Mouse (Mus musculus): ENCODE results near the gene Tekt4.

The Tekt4 gene

DNA sequence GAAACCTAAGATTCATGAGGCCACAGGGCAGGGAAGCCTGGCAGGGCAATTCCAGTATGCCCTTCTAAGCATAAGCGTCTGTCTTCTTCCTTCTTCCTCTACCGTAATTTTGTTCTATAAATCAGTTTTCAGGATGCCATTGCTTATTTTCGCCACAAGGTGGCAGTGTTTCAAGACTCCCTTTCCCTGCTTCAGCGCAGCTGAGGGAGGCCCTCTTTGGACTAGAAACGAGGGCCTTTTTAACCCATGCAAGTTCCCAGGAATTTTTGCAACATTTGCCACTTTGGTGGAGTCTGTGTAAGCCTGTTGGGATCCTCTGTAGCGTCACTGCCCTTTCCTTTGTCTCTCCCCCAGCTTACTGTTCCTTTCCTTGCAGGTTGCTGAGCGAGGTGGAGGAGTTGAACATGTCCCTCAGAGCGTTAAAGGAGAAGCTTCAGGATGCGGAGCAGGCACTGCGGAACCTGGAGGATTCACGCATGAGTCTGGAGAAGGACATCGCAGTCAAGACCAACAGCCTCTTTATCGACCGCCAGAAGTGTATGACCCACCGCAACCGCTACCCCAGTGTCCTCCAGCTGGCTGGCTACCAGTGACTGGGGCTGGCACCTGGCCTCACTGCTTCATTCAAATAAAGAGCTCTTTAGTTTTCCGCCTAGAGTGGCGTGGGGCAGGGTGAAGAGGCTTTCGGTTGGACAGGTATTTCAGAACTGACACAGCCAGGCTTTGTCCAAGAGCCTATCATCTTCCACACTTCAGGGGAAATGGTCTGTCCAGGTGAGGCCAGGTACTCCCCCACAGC is 21.7 kb downstream of the Tekt4 start:
- DNase-seq (ENCODE audit: low spot score in 2 of 2), result peak in 1 of 2 experiments; percentile 67

DNA sequence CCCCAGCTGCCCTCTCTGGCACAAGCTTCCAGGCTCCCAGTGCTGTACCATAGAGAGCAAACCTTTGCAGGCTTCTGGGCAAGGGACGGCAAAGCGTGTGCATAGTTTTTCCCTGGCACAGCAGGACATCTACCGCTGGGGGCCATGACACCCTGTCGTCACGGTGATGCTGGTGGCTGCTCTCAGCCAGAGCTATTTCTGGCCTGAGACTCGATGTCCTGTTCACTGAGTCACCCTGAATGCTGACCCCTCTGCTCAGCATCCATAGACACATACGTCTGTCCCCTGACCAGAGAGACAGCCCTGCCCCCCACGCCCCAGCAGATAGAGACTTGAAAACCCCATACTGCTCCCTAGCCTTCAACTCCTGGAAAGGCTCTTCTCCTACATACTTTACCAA is 25.7 kb downstream of the Tekt4 start:
- DNase-seq (ENCODE audit: low spot score in 2 of 2), result no peak

DNA sequence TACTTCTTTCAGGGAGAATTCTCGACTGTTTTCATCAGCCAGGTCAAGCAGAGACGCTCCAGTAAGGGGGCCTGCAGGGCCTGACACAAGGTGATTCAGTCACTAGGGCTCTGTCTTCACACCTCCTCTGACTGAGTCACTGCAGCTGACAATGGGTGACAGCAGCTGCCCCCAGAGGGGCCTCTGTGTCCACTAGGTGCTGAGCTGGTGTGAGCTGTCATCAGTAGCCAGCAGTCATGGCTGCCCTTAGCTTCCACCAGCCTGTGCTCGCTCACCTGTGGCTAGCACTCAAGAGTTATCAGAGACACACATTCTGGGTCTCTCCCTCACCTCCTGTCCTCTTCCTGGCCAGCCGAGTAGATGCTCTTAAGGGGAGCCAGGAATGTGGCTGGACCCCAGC is 26.4 kb downstream of the Tekt4 start:
- no peak for DNase-seq (ENCODE audit: low spot score in 2 of 2)

DNA sequence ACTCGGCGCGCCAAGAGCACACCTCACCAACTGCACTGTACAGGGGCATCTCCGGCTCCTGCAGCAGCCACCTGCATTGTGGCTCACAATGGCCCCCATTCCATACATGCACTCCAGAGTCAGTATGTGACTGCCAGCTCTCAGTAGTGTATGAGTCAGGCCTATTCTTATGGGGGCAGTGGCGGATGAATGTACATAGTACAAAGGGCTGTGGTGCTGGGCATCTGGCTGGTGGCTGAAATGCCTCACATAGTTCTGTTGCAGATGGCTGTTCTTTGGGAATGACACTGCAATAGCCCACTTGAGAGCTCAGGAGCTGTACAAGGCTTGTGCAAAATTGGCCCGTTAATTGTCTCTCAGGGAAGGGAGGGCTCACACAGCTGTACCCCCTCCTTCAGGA is 27.7 kb downstream of the Tekt4 start:
- no peak for DNase-seq (ENCODE audit: low spot score in 2 of 2)

DNA sequence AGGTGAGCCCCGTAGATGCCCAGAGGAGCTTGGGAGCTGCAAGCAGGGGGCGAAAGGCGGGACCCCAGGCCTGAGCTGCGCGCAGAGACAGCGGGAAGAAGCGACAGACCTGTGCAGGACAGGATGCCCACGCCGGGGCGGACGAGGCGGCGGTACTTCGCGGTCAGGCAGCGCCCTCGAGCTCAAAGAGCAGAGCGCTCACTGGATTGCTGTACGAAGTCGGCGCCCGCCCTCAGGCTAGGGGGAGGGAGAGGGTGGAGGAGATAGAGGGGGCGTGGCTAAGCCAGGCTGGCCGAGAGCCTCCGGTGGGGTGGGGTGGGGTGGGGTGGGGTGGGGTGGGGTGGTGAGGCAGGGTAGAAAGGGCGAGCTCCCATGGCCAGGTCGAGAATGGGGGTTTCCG is 42.6 kb downstream of the Tekt4 start, which contains the start of gene Sstr5:
TSS of gene Sstr5 (minus strand) at position 276 of the 400 bp plus-strand sequence.
- no peak for DNase-seq (ENCODE audit: low spot score in 2 of 2)

DNA sequence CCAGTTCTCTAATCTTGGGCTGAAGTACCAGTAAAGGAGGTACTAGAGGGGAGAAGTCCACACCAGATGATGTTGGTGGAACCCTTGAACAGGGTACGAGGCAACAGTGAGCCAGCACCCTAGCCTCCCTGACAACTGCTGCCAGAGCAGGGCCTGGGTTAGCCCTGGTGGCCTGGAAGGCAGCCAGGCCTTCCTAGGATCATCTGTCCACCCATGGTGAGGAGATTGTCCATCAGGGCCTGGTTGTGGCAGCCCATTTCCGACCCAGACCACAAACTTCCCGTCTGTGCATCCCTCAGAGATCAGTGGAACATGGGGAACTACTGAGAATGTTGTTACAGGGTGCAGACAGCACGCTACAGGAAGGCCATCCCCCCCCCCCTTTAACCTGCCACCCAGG is 48.2 kb downstream of the Tekt4 start:
- no peak for DNase-seq (ENCODE audit: low spot score in 2 of 2)

DNA sequence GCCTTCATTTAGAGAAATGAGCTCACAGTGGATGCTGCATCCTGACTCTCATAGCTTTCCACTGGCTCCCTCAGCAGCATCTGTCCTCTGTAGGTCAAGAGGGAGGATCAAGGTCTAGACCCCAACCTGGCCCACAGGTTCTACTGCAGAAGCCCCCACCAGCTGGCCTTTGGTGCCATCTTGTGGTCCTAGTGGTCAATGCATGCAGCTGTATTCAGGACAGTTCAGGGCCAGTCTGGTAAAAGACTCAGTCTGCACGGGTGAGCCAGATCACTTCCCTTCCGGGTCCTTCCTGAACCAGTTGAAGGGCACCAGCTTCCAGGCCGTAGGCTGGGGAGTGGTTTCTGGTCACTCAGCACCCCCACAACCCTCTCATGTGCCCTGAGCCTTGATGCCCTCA is 53.4 kb downstream of the Tekt4 start:
- peak; percentile 37 to 69 for DNase-seq (ENCODE audit: low spot score in 2 of 2)

DNA sequence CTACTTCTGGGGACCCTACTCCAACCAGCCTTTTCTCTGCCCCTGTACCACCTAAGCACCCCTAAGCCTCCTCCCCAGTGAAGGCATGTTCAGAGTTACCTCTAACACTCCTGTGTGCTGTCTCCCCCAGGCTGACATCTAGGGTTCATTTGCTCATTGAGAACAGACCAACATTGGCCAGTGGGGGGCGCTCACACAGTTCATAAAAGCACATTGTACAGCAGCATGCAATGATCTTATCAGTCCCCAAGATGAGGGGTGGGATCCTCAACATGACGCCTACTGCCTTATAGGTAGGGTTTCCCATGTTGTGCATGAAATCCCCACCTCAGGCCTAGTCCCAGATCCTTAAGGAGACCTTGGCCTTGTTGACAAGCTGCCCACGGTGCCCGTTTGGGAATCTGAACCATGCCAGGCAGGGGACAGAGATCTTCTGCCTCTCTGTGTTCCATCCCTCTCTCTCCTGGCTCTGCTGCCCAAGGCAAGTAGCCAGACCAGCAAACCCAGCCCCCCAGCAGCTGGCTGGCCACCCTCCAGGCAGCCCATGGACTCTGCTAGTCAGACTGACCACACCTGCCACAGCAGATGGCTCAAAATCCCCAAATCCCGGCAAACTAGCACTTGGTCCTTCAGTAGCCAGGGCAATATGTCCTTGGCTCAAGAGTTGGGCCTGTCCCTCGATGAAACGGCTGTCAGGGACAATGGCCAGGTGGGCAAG is 54.6 kb downstream of the Tekt4 start:
- peak; percentile 62 to 76 for DNase-seq (ENCODE audit: low spot score in 2 of 2)

DNA sequence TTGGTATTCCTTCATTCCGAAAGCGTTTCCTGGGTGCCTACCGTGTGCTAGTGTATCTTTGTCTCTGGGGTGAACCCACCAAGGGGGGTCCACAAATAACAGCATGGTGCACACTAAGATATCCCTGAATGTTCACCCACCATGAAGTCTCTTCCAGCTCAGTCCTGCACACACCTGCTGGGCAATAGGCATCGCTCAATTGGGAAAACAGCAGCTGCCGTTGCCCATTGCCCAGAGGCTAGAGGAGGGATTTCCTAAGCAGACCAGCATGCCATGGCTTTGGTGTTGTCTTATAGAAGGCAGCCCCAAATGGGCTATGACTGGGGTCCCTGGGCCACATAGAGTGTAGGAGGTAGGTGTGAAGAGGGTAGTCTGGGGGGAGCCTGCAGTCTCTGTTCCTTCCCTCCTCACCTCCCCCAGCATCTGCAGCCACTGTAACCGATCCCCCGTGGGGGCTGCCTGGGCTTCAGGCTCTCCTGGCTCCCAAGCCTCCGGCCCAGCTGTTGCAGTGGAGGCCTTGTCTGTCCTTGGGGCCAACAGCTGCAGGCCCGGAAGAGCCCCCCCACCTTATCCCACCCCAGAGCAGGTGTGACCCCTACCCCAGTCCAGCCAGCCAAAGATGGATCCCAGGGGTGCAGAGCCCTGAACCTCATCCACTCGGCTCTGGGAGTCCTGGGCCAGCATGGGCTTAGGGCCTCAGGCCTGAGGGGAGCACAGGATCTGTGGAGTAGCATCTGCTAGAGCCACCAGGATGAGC is 55.8 kb downstream of the Tekt4 start:
- no peak for DNase-seq (ENCODE audit: low spot score in 2 of 2)

DNA sequence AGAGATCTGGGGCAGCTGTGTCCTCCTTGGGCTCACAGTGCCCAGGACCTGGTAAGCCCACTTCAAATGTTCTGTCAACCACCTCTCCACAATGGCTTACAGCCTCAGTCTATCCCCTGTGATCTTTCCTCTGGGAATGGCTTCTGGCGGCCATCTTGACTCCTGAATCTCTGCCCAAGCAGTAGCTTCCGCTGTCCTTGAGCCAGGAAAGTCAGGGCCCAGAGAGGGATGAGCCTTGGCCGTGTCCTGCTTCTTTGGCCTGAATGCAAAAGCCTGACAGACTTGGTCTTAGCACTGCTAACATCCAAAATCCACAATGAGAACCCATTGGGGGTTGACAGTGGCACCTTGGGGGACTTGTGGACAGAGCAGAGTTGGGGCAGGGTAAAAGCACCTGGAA is 57.5 kb downstream of the Tekt4 start:
- DNase-seq (ENCODE audit: low spot score in 2 of 2), result no peak

DNA sequence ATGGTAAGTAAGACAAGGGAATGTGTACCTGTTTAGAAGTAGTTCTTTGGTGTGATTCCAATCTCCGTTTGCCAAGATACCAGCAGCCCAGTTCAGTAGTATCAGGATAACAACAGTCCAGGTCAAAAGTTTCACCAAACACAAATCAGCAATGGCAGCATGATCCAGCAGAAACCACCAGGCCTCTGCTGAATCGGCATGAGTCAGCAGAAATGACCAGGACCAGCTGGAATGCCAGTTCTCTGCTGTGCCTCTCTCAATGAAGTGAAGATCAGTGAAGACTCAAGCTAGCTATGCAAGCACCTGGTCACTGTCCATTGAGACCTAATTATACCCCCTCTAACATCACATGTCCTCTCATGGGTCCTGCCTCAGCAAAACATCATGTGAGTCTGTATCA is 59.6 kb downstream of the Tekt4 start:
- DNase-seq (ENCODE audit: low spot score in 2 of 2), result no peak

DNA sequence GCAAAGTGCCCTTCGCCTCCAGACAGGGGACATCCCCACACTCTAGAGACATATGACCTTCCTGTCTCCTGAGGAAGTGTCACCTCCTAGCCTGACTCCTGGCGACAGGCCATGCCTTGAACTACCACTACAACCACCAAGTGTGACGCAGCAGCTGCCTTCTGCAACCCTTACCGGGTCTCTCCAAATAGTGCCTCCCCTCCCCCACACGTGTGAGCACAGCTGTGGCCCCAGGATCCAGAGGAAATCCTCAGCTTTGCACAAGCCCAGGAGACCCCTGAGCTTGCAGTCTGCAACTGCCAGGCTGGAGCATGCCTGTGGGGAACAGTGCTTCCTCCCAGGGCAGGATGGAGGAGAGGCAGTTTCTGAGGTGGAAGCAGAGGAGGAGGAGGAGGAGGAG is 61.9 kb downstream of the Tekt4 start:
- no peak for DNase-seq (ENCODE audit: low spot score in 2 of 2)

DNA sequence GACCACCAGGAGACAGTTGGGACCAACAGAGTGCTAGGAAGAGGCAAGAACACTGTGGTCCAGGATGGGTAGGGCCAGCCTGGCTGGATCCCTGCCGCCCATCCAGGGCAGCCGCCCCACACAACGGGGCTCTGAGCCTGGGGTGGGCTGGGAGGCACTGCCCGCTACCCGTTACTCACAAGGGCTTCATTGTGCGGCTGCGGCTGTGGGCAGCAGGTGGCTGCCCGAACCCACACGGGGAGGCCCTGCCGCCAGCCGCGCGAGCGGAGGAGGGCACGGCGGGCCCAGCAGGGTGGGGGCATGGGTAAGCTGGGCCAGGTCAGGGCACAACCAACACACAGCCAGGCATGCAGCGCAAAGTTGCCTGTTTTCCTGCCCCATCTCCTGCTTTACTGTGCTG is 63.7 kb downstream of the Tekt4 start:
- DNase-seq (ENCODE audit: low spot score in 2 of 2), result peak; percentile 35 to 45

DNA sequence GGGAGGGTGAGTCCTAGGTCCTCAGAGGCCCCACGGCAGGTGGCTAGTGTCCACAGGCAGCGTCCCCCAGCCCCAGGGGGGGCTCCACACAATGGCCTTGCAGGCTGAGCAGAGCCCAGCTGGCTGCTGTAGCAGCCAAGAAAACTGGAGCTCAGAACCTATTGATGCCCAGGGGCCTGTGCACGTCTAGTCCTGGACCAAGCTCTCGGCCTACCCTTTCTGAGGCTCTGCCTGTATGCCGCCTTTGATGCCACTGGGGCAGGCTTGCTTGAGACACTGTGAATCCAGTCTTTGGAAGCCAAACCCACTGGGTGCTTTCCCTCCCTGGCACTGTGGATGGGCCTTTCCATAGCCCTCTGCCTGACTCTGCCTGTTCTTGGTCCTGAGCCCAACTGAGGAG is 65.1 kb downstream of the Tekt4 start:
- peak in 1 of 2 experiments; percentile 50 for DNase-seq (ENCODE audit: low spot score in 2 of 2)

DNA sequence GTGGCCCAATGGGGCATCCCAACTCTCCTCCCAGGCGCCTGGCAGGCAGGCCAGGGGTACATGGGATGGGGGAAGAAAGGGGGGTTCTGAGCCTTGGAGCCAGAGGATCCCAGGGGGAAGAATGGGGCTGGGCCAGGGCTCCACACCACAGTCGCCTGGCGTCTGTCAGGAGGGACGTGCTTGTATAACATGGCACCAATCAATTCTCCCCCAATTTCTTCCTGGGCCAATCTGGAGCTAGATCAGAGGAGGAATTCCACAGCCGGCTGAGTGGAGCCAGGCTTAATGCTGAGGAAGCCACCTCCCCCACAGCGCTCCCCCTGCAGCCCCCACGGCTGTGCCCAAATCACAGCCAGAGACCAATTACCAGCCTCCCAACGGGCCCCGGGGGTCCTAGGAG is 66.1 kb downstream of the Tekt4 start:
- DNase-seq (ENCODE audit: low spot score in 2 of 2), result no peak

DNA sequence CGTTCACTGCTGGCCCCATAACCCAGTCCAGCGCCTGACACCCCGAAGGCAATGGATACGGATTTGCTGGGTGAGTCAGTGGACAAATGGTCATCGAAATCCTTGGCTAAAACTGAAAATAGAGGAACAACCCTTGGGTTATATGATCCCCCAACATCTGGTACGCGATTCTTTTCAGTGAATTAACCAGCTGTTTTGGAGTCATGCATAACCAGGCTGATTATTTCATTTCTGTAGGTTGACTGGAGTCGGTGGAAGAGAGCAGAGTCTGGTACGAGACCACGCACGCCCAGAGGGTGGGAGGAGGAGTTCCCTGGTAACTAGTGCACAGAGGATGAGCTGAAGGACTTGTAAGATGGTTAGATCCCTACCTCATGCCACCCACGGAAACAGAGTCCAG is 67.7 kb downstream of the Tekt4 start:
- no peak for DNase-seq (ENCODE audit: low spot score in 2 of 2)

Measured in frontal cortex, postnatal 14 days (tissue).